Mouse (Mus musculus) heart, postnatal 0 days (tissue): ENCODE results near the gene Coro2b.

Experiments
- CTCF ChIP-seq: IDR thresholded peaks from 2 replicates; pipeline ENCODE4 v1.5.1; 2016; ENCODE audit warnings: antibody characterized with exemption, control low read depth, low read depth
- EP300 ChIP-seq: IDR thresholded peaks from 2 replicates; pipeline ENCODE4 v1.6.1; 2016; ENCODE audit warnings: antibody characterized with exemption, low read depth

DNA sequence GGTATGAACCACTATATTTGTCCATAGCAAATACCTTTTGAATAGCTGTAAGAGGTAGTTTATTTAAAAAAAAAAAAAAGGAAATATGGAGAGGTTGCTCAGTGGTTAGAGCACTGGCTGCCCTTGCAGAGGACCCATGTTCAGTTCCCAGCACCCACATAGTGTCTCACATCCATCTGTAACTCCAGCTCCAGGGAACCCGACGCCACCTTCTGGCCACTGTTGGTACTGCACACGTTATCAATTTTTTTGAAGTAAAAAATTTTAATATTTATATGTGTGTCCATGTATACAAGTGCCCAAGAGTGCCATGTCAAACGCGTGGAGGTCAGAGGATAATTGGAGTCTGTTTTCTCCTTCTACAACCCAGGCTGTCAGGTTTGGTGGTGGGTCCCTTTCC is 118.1 kb downstream of the Coro2b start:
- TF ChIP-seq CTCF (peak; percentile 44), EP300 (no peak)
